Comparison of ENCODE assay signal across 8 mouse cellular contexts in the genomic region with DNA sequence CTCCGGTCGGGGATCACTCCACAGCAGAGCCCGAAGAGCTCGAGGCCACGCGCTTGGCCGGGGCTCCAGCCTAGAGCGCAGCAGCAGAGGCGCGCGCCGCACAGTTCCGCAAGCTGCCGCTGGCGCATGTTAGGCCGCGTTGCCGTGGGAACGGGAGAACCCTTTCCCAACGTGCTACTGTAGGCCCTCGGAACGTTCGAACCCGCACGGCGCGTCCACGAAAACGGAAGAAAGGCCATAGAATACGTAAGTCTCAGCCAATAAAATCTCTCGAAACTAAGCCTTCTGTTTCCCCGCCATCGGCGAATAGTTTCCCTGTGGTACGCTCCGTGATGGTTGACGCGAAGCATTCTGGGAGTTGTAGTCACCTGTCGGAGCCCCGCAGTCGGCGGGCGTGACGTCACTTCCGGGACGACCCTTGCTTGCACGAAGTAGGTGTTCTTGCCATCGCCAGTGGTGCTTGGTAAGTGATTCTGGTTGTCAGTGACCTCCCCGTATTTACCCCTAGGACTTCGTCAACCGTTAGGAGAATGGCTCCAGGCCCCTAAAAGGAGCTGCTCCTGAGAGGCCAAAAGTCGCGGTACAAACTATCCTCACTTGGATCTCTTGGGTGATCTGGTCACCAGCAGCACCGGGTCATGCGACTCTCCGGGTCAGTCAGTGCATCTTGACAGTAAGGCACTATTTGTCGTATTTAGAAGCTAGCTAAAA. TPM values are rescaled to one million over a fixed set of nuclear protein-coding genes. Genes with fewer than 3 reads are reported as not detected.
DNase-seq lines count a peak whose midpoint lies in the region; ATAC-seq and TF ChIP-seq lines count a peak whose summit lies in the region.

1700029J07Rik (minus strand) TSS at position 127 of the 711 bp plus-strand sequence.
Ufsp2 (plus strand) TSS at position 403 of the 711 bp plus-strand sequence.

- ATAC-seq in erythroid progenitor cell, adult 5-6 weeks (replicated peaks; ENCODE audit: low FRiP score, poor library complexity, severe bottlenecking): peak; percentile 95
- peak; percentile 97 for ATAC-seq in heart, embryonic 12.5 days (ENCODE audit: insufficient number of reproducible peaks, low FRiP score)
- ATAC-seq in kidney, postnatal 0 days (replicated peaks; ENCODE audit: low FRiP score, low read depth): peak; percentile 99
- ATAC-seq in liver, embryonic 11.5 days (replicated peaks; ENCODE audit: low FRiP score): peak; percentile 97
- peak; percentile 98 for ATAC-seq in stomach, embryonic 14.5 days (ENCODE audit: insufficient number of reproducible peaks, insufficient read depth, low FRiP score, low read depth)

- peak within 1 kb of the TSS; percentile 74 for H3K4me3 ChIP-seq in heart, embryonic 12.5 days
- H3K4me3 ChIP-seq in kidney, postnatal 0 days (replicated peaks; ENCODE audit: low read depth, low read length): peak within 1 kb of the TSS; percentile 66
- H3K4me3 ChIP-seq in liver, embryonic 11.5 days (ENCODE audit: low read depth, low read length): peak within 1 kb of the TSS; percentile 74
- peak within 1 kb of the TSS; percentile 80 for H3K4me3 ChIP-seq in stomach, embryonic 14.5 days (ENCODE audit: low read depth, low read length)

- H3K27ac ChIP-seq in heart, embryonic 12.5 days (ENCODE audit: poor library complexity, severe bottlenecking): peak within 1 kb of the TSS; percentile 67
- H3K27ac ChIP-seq in kidney, postnatal 0 days: peak within 1 kb of the TSS; percentile 79
- H3K27ac ChIP-seq in liver, embryonic 11.5 days (ENCODE audit: low read depth, low read length): peak within 1 kb of the TSS; percentile 74
- H3K27ac ChIP-seq in stomach, embryonic 14.5 days (ENCODE audit: low read length): peak within 1 kb of the TSS; percentile 82

- peak within 1 kb of the TSS; percentile 80 for H3K4me2 ChIP-seq in heart, embryonic 12.5 days
- H3K4me2 ChIP-seq in kidney, postnatal 0 days (ENCODE audit: low read length): peak within 1 kb of the TSS; percentile 83
- H3K4me2 ChIP-seq in liver, embryonic 11.5 days: peak within 1 kb of the TSS; percentile 85
- H3K4me2 ChIP-seq in stomach, embryonic 14.5 days (replicated peaks; ENCODE audit: low read depth, low read length): peak within 1 kb of the TSS; percentile 74

- peaks cover 23% of the 10 kb centered on the region for H3K36me3 ChIP-seq in heart, embryonic 12.5 days
- H3K36me3 ChIP-seq in kidney, postnatal 0 days (ENCODE audit: insufficient read depth, low read length): 0 out of 2 replicates have a peak, but pooled peaks cover 4% of the 10 kb centered on the region
- H3K36me3 ChIP-seq in liver, embryonic 11.5 days (ENCODE audit: control insufficient read depth, insufficient read depth, low read length): peaks cover 12% of the 10 kb centered on the region
- H3K36me3 ChIP-seq in stomach, embryonic 14.5 days (ENCODE audit: control insufficient read depth, insufficient read depth, low read length): peaks cover 2% of the 10 kb centered on the region

- under 1% methylated on average over 57 of the region's 57 CpGs for WGBS in heart, embryonic 12.5 days
- under 1% methylated on average over 57 of the region's 57 CpGs for WGBS in kidney, postnatal 0 days
- WGBS in liver, embryonic 11.5 days: under 1% methylated on average over 57 of the region's 57 CpGs
- WGBS in stomach, embryonic 14.5 days: under 1% methylated on average over 57 of the region's 57 CpGs

- peak within 1 kb of the TSS; percentile 70 for H3K9ac ChIP-seq in heart, embryonic 12.5 days
- peak within 1 kb of the TSS; percentile 47 for H3K9ac ChIP-seq in kidney, postnatal 0 days (ENCODE audit: low read depth, low read length)
- peak within 1 kb of the TSS; percentile 78 for H3K9ac ChIP-seq in liver, embryonic 11.5 days (ENCODE audit: low read depth, low read length)
- H3K9ac ChIP-seq in stomach, embryonic 14.5 days (replicated peaks; ENCODE audit: low read depth, low read length): peak within 1 kb of the TSS; percentile 57

- H3K9me3 ChIP-seq in heart, embryonic 12.5 days (replicated peaks): peaks cover 11% of the 10 kb centered on the region
- no peaks in the 10 kb centered on the region for H3K9me3 ChIP-seq in kidney, postnatal 0 days (replicated peaks; ENCODE audit: low read length)
- no peaks in the 10 kb centered on the region for H3K9me3 ChIP-seq in liver, embryonic 11.5 days (ENCODE audit: control insufficient read depth, low read length)
- no peaks in the 10 kb centered on the region for H3K9me3 ChIP-seq in stomach, embryonic 14.5 days (ENCODE audit: control insufficient read depth, low read depth, low read length)

- peak; percentile 98 for DNase-seq in CD4-positive helper T cell, adult 2 months (ENCODE audit: low read depth, low spot score)
- DNase-seq in brain, embryonic 18.5 days (ENCODE audit: low read depth, low spot score): peak; percentile 99
- peak; percentile 99 for DNase-seq in kidney, postnatal 0 days (ENCODE audit: low spot score)
- DNase-seq in liver, embryonic 11.5 days (ENCODE audit: low spot score): peak; percentile 94
- peak; percentile 98 for DNase-seq in naive thymus-derived CD4-positive, alpha-beta T cell, adult 2 months (ENCODE audit: low read depth)

- peak; percentile 34; the same call in 1 of the 2 replicates for TF ChIP-seq CTCF in kidney, postnatal 0 days (IDR thresholded peaks at IDR 0.05; ENCODE audit: low read depth)

- H3K4me1 ChIP-seq in heart, embryonic 12.5 days (replicated peaks): peaks cover 12% of the 10 kb centered on the region
- 0 out of 2 replicates have a peak, but pooled peaks cover 3% of the 10 kb centered on the region for H3K4me1 ChIP-seq in kidney, postnatal 0 days (replicated peaks; ENCODE audit: insufficient read depth, low read length)
- peaks cover 6% of the 10 kb centered on the region; the same call in 1 of the 2 replicates for H3K4me1 ChIP-seq in liver, embryonic 11.5 days (replicated peaks; ENCODE audit: control insufficient read depth, insufficient read depth, low read length)
- 0 out of 2 replicates have a peak, but pooled peaks cover 3% of the 10 kb centered on the region for H3K4me1 ChIP-seq in stomach, embryonic 14.5 days (ENCODE audit: control insufficient read depth, insufficient read depth, low read length)

- H3K27me3 ChIP-seq in heart, embryonic 12.5 days (replicated peaks): no peaks in the 10 kb centered on the region
- H3K27me3 ChIP-seq in kidney, postnatal 0 days (ENCODE audit: insufficient read depth, low read length): no peaks in the 10 kb centered on the region
- H3K27me3 ChIP-seq in liver, embryonic 11.5 days (replicated peaks; ENCODE audit: control insufficient read depth, insufficient read depth, low read length): no peaks in the 10 kb centered on the region
- H3K27me3 ChIP-seq in stomach, embryonic 14.5 days (ENCODE audit: control insufficient read depth, insufficient read depth, low read length): no peaks in the 10 kb centered on the region

RNA-seq across cellular contexts. Expression of gene 1700029J07Rik, which starts in this region (rescaled TPM):
- not detected in 2 replicates for total RNA-seq in erythroid progenitor cell, adult 5-6 weeks (2015; ENCODE audit: low replicate concordance)
- total RNA-seq in erythroid progenitor cell, adult 5-6 weeks (2017; ENCODE audit: low replicate concordance): not detected in 2 replicates
- 2.5 and 3.2 TPM in 2 replicates for polyA plus RNA-seq in heart, embryonic 12.5 days (2016; fragmentation: Nextera tagmentation; extraction: Ambion mirVana)
- polyA plus RNA-seq in kidney, postnatal 0 days (2015; fragmentation: Nextera tagmentation; extraction: Ambion mirVana): 3.3 and 3.4 TPM in 2 replicates
- polyA plus RNA-seq in liver, embryonic 11.5 days (2014; fragmentation: Nextera tagmentation; extraction: Ambion mirVana): 2.0 and 2.2 TPM in 2 replicates
- 4.6 and 5.7 TPM in 2 replicates for polyA plus RNA-seq in stomach, embryonic 14.5 days (2014; fragmentation: Nextera tagmentation; extraction: Ambion mirVana)

RNA-seq across cellular contexts. Expression of gene Ufsp2, which starts in this region (rescaled TPM):
- 22.7 and 27.2 TPM in 2 replicates for total RNA-seq in erythroid progenitor cell, adult 5-6 weeks (2015; ENCODE audit: low replicate concordance)
- total RNA-seq in erythroid progenitor cell, adult 5-6 weeks (2017; ENCODE audit: low replicate concordance): 27.5 and 32.0 TPM in 2 replicates
- polyA plus RNA-seq in heart, embryonic 12.5 days (2016; fragmentation: Nextera tagmentation; extraction: Ambion mirVana): 52.4 and 63.7 TPM in 2 replicates
- polyA plus RNA-seq in kidney, postnatal 0 days (2015; fragmentation: Nextera tagmentation; extraction: Ambion mirVana): 80.5 and 84.2 TPM in 2 replicates
- 67.1 and 71.1 TPM in 2 replicates for polyA plus RNA-seq in liver, embryonic 11.5 days (2014; fragmentation: Nextera tagmentation; extraction: Ambion mirVana)
- 85.6 and 87.2 TPM in 2 replicates for polyA plus RNA-seq in stomach, embryonic 14.5 days (2014; fragmentation: Nextera tagmentation; extraction: Ambion mirVana)

Comparison
In these comparisons a context has a peak if more than half of its experiments do, and no peak if none do; other contexts are left out.
1. Peak in every context shown above with its lines: DNase-seq, ATAC-seq, H3K4me3 ChIP-seq and H3K27ac ChIP-seq.